In the genomic region with DNA sequence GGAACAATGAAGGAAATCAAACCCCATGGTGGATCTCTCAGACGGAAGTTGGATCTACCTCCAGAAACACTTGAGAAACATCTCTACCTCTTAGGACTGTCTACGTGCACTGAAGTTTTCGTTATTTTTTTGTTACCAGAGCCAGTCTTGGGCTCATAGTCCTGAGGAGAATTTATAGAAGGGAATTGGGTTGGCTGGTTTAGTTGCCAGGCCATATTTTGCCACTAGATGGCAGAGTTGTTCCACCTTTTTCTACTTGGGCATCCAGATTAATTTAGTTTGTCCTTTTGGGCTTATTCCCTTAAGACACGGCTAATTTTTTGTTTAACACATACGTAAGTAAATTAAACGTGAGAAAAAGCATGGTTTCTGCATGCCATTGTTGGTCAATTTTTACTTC, we compare ENCODE assay signal across 10 mouse cellular contexts. TPM values are rescaled to one million over a fixed set of nuclear protein-coding genes. Genes with fewer than 3 reads are reported as not detected.
DNase-seq lines count a peak whose midpoint lies in the region; ATAC-seq lines count a peak whose summit lies in the region.
"Had no signal": no experiment of that assay in that cellular context is flagged by ENCODE, and none has a peak within 500 bp of the region (broad histone marks: within the 10 kb centered on the region; RNA-seq: fewer than 3 reads in every experiment).

No protein-coding gene starts in this region.

- 22% methylated on average over 6 of the region's 6 CpGs for WGBS in intestine, embryonic 14.5 days
- WGBS in intestine, embryonic 16.5 days, result 19% methylated on average over 6 of the region's 6 CpGs

- H3K27ac ChIP-seq in intestine, embryonic 14.5 days (ENCODE audit: low read depth), result no peak overlapping the region
- H3K27ac ChIP-seq in intestine, embryonic 16.5 days (ENCODE audit: low read length), result no peak overlapping the region
- H3K27ac ChIP-seq: limb, embryonic 13.5 days; stomach, embryonic 15.5 days had no signal

- no peak overlapping the region for H3K9ac ChIP-seq in intestine, embryonic 14.5 days (ENCODE audit: low read length)
- H3K9ac ChIP-seq in intestine, embryonic 16.5 days (ENCODE audit: low read depth, low read length), result no peak overlapping the region
- H3K9ac ChIP-seq: limb, embryonic 13.5 days; stomach, embryonic 15.5 days had no signal

- H3K4me3 ChIP-seq in intestine, embryonic 14.5 days (ENCODE audit: low read depth, low read length), result no peak overlapping the region
- H3K4me3 ChIP-seq in intestine, embryonic 16.5 days (ENCODE audit: low read length), result no peak overlapping the region
- H3K4me3 ChIP-seq: limb, embryonic 13.5 days; stomach, embryonic 15.5 days had no signal

- H3K9me3 ChIP-seq in intestine, embryonic 14.5 days (ENCODE audit: control insufficient read depth, low read length), result no peaks in the 10 kb centered on the region
- H3K9me3 ChIP-seq in intestine, embryonic 16.5 days (ENCODE audit: control insufficient read depth, low read length), result no peaks in the 10 kb centered on the region
- H3K9me3 ChIP-seq: limb, embryonic 13.5 days; stomach, embryonic 15.5 days had no signal

- H3K27me3 ChIP-seq in intestine, embryonic 14.5 days (replicated peaks; ENCODE audit: control insufficient read depth, insufficient read depth, low read length), result no peaks in the 10 kb centered on the region
- H3K27me3 ChIP-seq in intestine, embryonic 16.5 days (replicated peaks; ENCODE audit: control insufficient read depth, insufficient read depth, low read length), result no peaks in the 10 kb centered on the region
- H3K27me3 ChIP-seq: limb, embryonic 13.5 days; stomach, embryonic 15.5 days had no signal

- no peaks in the 10 kb centered on the region for H3K36me3 ChIP-seq in intestine, embryonic 14.5 days (ENCODE audit: control insufficient read depth, insufficient read depth, low read length)
- H3K36me3 ChIP-seq in intestine, embryonic 16.5 days (ENCODE audit: control insufficient read depth, insufficient read depth, low read length), result no peaks in the 10 kb centered on the region
- H3K36me3 ChIP-seq: limb, embryonic 13.5 days; stomach, embryonic 15.5 days had no signal

- DNase-seq in intestine, embryonic 14.5 days (ENCODE audit: low spot score), result peak; percentile 86
- peak; percentile 64 for DNase-seq in adrenal gland, adult 2 months
- DNase-seq in embryo, embryonic 10 days (ENCODE audit: low spot score), result peak; percentile 63
- peak; percentile 79 for DNase-seq in heart, adult 8-10 months (ENCODE audit: low spot score)
- DNase-seq in layer of hippocampus, adult 18-20 months (ENCODE audit: low spot score in 2 of 2), result peak; percentile 44 to 88
- peak; percentile 71 for DNase-seq in lung, postnatal 25 days (ENCODE audit: low spot score)
- DNase-seq in right cerebral cortex, postnatal 4 days, result peak; percentile 74

- no peak overlapping the region for H3K4me2 ChIP-seq in intestine, embryonic 14.5 days (ENCODE audit: low read length)
- no peak overlapping the region for H3K4me2 ChIP-seq in intestine, embryonic 16.5 days (ENCODE audit: low read depth, low read length)
- H3K4me2 ChIP-seq: limb, embryonic 13.5 days; stomach, embryonic 15.5 days had no signal

- 0 out of 2 replicates have a peak, but pooled peaks have one; percentile 50 for ATAC-seq in intestine, embryonic 14.5 days (replicated peaks; ENCODE audit: low FRiP score, low TSS enrichment, low read depth)
- no peak for ATAC-seq in intestine, embryonic 16.5 days

- H3K4me1 ChIP-seq in intestine, embryonic 14.5 days (replicated peaks; ENCODE audit: control insufficient read depth, insufficient read depth, low read length), result peaks cover 13% of the 10 kb centered on the region
- peaks cover 10% of the 10 kb centered on the region for H3K4me1 ChIP-seq in intestine, embryonic 16.5 days (ENCODE audit: control insufficient read depth, insufficient read depth, low read length)

RNA-seq across cellular contexts. Expression of a gene that starts 37.1 kb away (rescaled TPM):
- polyA plus RNA-seq in intestine, embryonic 14.5 days (2014; fragmentation: Nextera tagmentation; extraction: Ambion mirVana), result 14.3 and 14.9 TPM in 2 replicates
- 10.4 and 10.9 TPM in 2 replicates for polyA plus RNA-seq in intestine, embryonic 16.5 days (2015; fragmentation: Nextera tagmentation; extraction: Ambion mirVana)
- 10 to 100 TPM; 16.6 to 22.1 TPM for total RNA-seq in adrenal gland, adult 2 months (2021)
- 5.6 and 10.1 TPM in 2 replicates for polyA plus RNA-seq in adrenal gland, adult 2 months (2012; rRNA removed)
- total RNA-seq in heart, adult 8-10 months (2022), result 10 to 100 TPM; 22.2 to 26.4 (median 24.5) TPM
- total RNA-seq in layer of hippocampus, adult 18-20 months (2021), result 10 to 100 TPM; 93.5 to 95.5 TPM
